23 mouse cellular contexts compared by ENCODE assay signal in genomic region chr5:29688352-29688751, GRCm38 (mm10). TPM values are rescaled to one million over a fixed set of nuclear protein-coding genes. Genes with fewer than 3 reads are reported as not detected.
DNase-seq lines count a peak whose midpoint lies in the region; ATAC-seq and TF ChIP-seq lines count a peak whose summit lies in the region.
"Had no signal": no experiment of that assay in that cellular context is flagged by ENCODE, and none has a peak within 500 bp of the region (broad histone marks: within the 10 kb centered on the region; RNA-seq: fewer than 3 reads in every experiment).

No protein-coding gene starts in this region.

- H3K27me3 ChIP-seq in intestine, postnatal 0 days (replicated peaks; ENCODE audit: control insufficient read depth, insufficient read depth, low read length) = no peaks in the 10 kb centered on the region
- H3K27me3 ChIP-seq in intestine, embryonic 15.5 days (replicated peaks) = no peaks in the 10 kb centered on the region
- no peaks in the 10 kb centered on the region for H3K27me3 ChIP-seq in MEL (ENCODE audit: control insufficient read depth in 1 of 2, insufficient read depth in 2 of 2, low read length in 2 of 2)
- H3K27me3 ChIP-seq: embryonic facial prominence, embryonic 15.5 days; kidney, embryonic 15.5 days; midbrain, embryonic 12.5 days; neural tube, embryonic 12.5 days had no signal

- no peak overlapping the region for H3K9ac ChIP-seq in intestine, postnatal 0 days (ENCODE audit: low read depth, low read length)
- no peak overlapping the region for H3K9ac ChIP-seq in intestine, embryonic 15.5 days
- no peak overlapping the region for H3K9ac ChIP-seq in MEL (ENCODE audit: control insufficient read depth, low read depth, low read length, poor library complexity, severe bottlenecking)
- H3K9ac ChIP-seq: embryonic facial prominence, embryonic 15.5 days; hindbrain, embryonic 14.5 days; kidney, embryonic 15.5 days; midbrain, embryonic 12.5 days; neural tube, embryonic 12.5 days had no signal

- no peaks in the 10 kb centered on the region for H3K9me3 ChIP-seq in intestine, postnatal 0 days (ENCODE audit: control insufficient read depth)
- H3K9me3 ChIP-seq in intestine, embryonic 15.5 days = no peaks in the 10 kb centered on the region
- no peaks in the 10 kb centered on the region for H3K9me3 ChIP-seq in MEL (replicated peaks; ENCODE audit: insufficient read depth, low read length)
- H3K9me3 ChIP-seq: embryonic facial prominence, embryonic 15.5 days; kidney, embryonic 15.5 days; midbrain, embryonic 12.5 days; neural tube, embryonic 12.5 days had no signal

- H3K27ac ChIP-seq in intestine, postnatal 0 days (ENCODE audit: low read depth, low read length) = no peak overlapping the region
- H3K27ac ChIP-seq in intestine, embryonic 15.5 days = no peak overlapping the region
- no peak overlapping the region for H3K27ac ChIP-seq in MEL (ENCODE audit: control insufficient read depth, low read depth, low read length)
- H3K27ac ChIP-seq: embryonic facial prominence, embryonic 15.5 days; hindbrain, embryonic 14.5 days; kidney, embryonic 15.5 days; macrophage; midbrain, embryonic 12.5 days; neural tube, embryonic 12.5 days had no signal

- ATAC-seq in intestine, postnatal 0 days = no peak
- ATAC-seq in intestine, embryonic 15.5 days = no peak

- no peak for TF ChIP-seq POLR2A in MEL (IDR thresholded peaks at IDR 0.05; ENCODE audit: control insufficient read depth in 1 of 2, insufficient read depth in 1 of 2, low read depth in 1 of 2, low read length in 2 of 2, poor library complexity in 1 of 2)
- no peak for TF ChIP-seq POLR2A in brain, embryonic 14.5 days (IDR thresholded peaks at IDR 0.05; ENCODE audit: borderline replicate concordance, extremely low read depth, insufficient read depth, insufficient read length, poor library complexity, severe bottlenecking)

- no peaks in the 10 kb centered on the region for H3K36me3 ChIP-seq in intestine, postnatal 0 days (ENCODE audit: control insufficient read depth, insufficient read depth)
- H3K36me3 ChIP-seq in intestine, embryonic 15.5 days = no peaks in the 10 kb centered on the region
- no peaks in the 10 kb centered on the region; a peak in 1 of 4 replicates for H3K36me3 ChIP-seq in MEL (ENCODE audit: control insufficient read depth in 1 of 2, insufficient read depth in 2 of 2, low read length in 2 of 2)
- H3K36me3 ChIP-seq: embryonic facial prominence, embryonic 15.5 days; kidney, embryonic 15.5 days; midbrain, embryonic 12.5 days; neural tube, embryonic 12.5 days had no signal

- DNase-seq in 3134 (ENCODE audit: extremely low read depth, insufficient read length, low spot score) (peak; percentile 33), MEL (ENCODE audit: low read depth, low spot score) (peak; percentile 33)
- DNase-seq in brain, embryonic 14.5 days (ENCODE audit: low read depth) = peak; percentile 5
- no peak for DNase-seq in embryo, embryonic 11 days
- DNase-seq in thymus, postnatal 4 days = no peak
- DNase-seq: cerebellum, adult 11-12 months; gastrocnemius, postnatal 36 days had no signal

- no peaks in the 10 kb centered on the region for H3K79me2 ChIP-seq in MEL (ENCODE audit: control insufficient read depth, insufficient read depth, low read length, poor library complexity)

- H3K4me3 ChIP-seq in intestine, postnatal 0 days (ENCODE audit: low read depth, low read length) = no peak overlapping the region
- H3K4me3 ChIP-seq in intestine, embryonic 15.5 days (replicated peaks) = no peak overlapping the region
- no peak overlapping the region for H3K4me3 ChIP-seq in MEL (ENCODE audit: control insufficient read depth in 1 of 2, insufficient read depth in 1 of 2, low read depth in 2 of 2, low read length in 2 of 2)
- H3K4me3 ChIP-seq: embryonic facial prominence, embryonic 15.5 days; kidney, embryonic 15.5 days; midbrain, embryonic 12.5 days; neural tube, embryonic 12.5 days had no signal

- no peak for TF ChIP-seq EP300 in MEL (IDR thresholded peaks at IDR 0.05; ENCODE audit: low read depth in 1 of 2, low read length in 2 of 2)

- TF ChIP-seq CTCF in intestine, postnatal 0 days (IDR thresholded peaks at IDR 0.05; ENCODE audit: low read depth) = peak; percentile 53
- peak in 1 of 3 experiments; percentile 32; a peak in 1 of 6 replicates for TF ChIP-seq CTCF in MEL (IDR thresholded peaks at IDR 0.05 in 2 of 3, conservative IDR thresholded peaks at IDR 0.05 in 1 of 3; ENCODE audit: control insufficient read depth in 1 of 3, insufficient read depth in 1 of 3, low read depth in 2 of 3, low read length in 3 of 3, poor library complexity in 1 of 3, severe bottlenecking in 1 of 3)
- TF ChIP-seq CTCF in brain, embryonic 14.5 days (IDR thresholded peaks at IDR 0.05; ENCODE audit: borderline replicate concordance, extremely low read depth, insufficient read depth, insufficient read length) = no peak

- no peaks in the 10 kb centered on the region for H3K4me1 ChIP-seq in intestine, postnatal 0 days (replicated peaks; ENCODE audit: control insufficient read depth, insufficient read depth, low read length)
- no peaks in the 10 kb centered on the region for H3K4me1 ChIP-seq in intestine, embryonic 15.5 days (replicated peaks)
- peaks cover 0 to 3% of the 10 kb centered on the region in 2 experiments; a peak in 1 of 4 replicates for H3K4me1 ChIP-seq in MEL (ENCODE audit: control insufficient read depth in 1 of 2, insufficient read depth in 2 of 2, low read length in 2 of 2)
- H3K4me1 ChIP-seq: embryonic facial prominence, embryonic 15.5 days; kidney, embryonic 15.5 days; midbrain, embryonic 12.5 days; neural tube, embryonic 12.5 days had no signal

- 45% methylated on average over 7 of the region's 7 CpGs for WGBS in intestine, postnatal 0 days
- 51% methylated on average over 7 of the region's 7 CpGs for WGBS in intestine, embryonic 15.5 days

- H3K4me2 ChIP-seq in intestine, postnatal 0 days (replicated peaks; ENCODE audit: low read depth) = no peak overlapping the region
- no peak overlapping the region for H3K4me2 ChIP-seq in intestine, embryonic 15.5 days (replicated peaks)
- H3K4me2 ChIP-seq: embryonic facial prominence, embryonic 15.5 days; heart, embryonic 11.5 days; hindbrain, embryonic 14.5 days; kidney, embryonic 15.5 days; midbrain, embryonic 12.5 days; neural tube, embryonic 12.5 days had no signal

- peak; percentile 41 for TF ChIP-seq RAD21 in MEL (IDR thresholded peaks at IDR 0.05; ENCODE audit: low read depth, low read length)

TF ChIP-seq in MEL, 35 proteins besides CTCF, POLR2A, EP300 and RAD21:
- no peak for TF ChIP-seq TCF12 (IDR thresholded peaks at IDR 0.05; ENCODE audit: low read depth, low read length)
- no peak for TF ChIP-seq ZNF384 (IDR thresholded peaks at IDR 0.05; ENCODE audit: low read depth, low read length)
- 0 out of 2 replicates have a peak, but pooled peaks have one; percentile 4 for TF ChIP-seq ZC3H11A (IDR thresholded peaks at IDR 0.05; ENCODE audit: low read depth, low read length)
- peak; percentile 35 for TF ChIP-seq SMC3 (IDR thresholded peaks at IDR 0.05; ENCODE audit: low read depth, low read length)

RNA-seq across cellular contexts. Expression of gene Dnajb6, which starts 47.1 kb away (rescaled TPM):
- polyA plus RNA-seq in intestine, postnatal 0 days (2015; fragmentation: Nextera tagmentation; extraction: Ambion mirVana) = 109 and 116 TPM in 2 replicates
- polyA plus RNA-seq in intestine, embryonic 15.5 days (2015; fragmentation: Nextera tagmentation; extraction: Ambion mirVana) = 108 and 138 TPM in 2 replicates
- total RNA-seq in MEL (2012; rRNA removed) = 125 and 131 TPM in 2 replicates
- polyA plus RNA-seq in MEL (2012; ENCODE audit: insufficient read depth in 1 of 2, insufficient read length in 2 of 2, low read depth in 1 of 2, low replicate concordance in 2 of 2, missing spikeins in 1 of 2) = 100 to 1,000 TPM in 1 of 2 experiments, not detected in 1; 157 TPM
- polyA plus RNA-seq in brain, embryonic 14.5 days (2012; rRNA removed) = 183 and 201 TPM in 2 replicates

RNA-seq across cellular contexts. Expression of gene Gm5129, which starts 47.4 kb away (rescaled TPM):
- not detected in 2 replicates for polyA plus RNA-seq in intestine, postnatal 0 days (2015; fragmentation: Nextera tagmentation; extraction: Ambion mirVana)
- polyA plus RNA-seq in intestine, embryonic 15.5 days (2015; fragmentation: Nextera tagmentation; extraction: Ambion mirVana) = not detected in 2 replicates
- 1.0 TPM in 1 of 2 replicates, not detected in the other for total RNA-seq in MEL (2012; rRNA removed)
- polyA plus RNA-seq in MEL (2012; ENCODE audit: insufficient read depth in 1 of 2, insufficient read length in 2 of 2, low read depth in 1 of 2, low replicate concordance in 2 of 2, missing spikeins in 1 of 2) = not detected
- 0.93 TPM in 1 of 2 replicates, not detected in the other for polyA plus RNA-seq in brain, embryonic 14.5 days (2012; rRNA removed)
- total RNA-seq: ES-E14; gastrocnemius, postnatal 36 days; heart, postnatal 14 days; left cerebral cortex, postnatal 4 days had no signal
- polyA plus RNA-seq: adrenal gland, adult 2 months; embryonic facial prominence, embryonic 15.5 days; forebrain, embryonic 16.5 days; heart, embryonic 11.5 days; hindbrain, embryonic 14.5 days; intestine, embryonic 14.5 days; lung, adult 2 months; macrophage; midbrain, embryonic 12.5 days; neural tube, embryonic 12.5 days had no signal

Comparison
In these comparisons a context has a peak if more than half of its experiments do, and no peak if none do; other contexts are left out.
1. DNase-seq: peak in 3134 (single experiment), MEL (single experiment) and brain, embryonic 14.5 days (single experiment); none in embryo, embryonic 11 days (single experiment) and thymus, postnatal 4 days (single experiment).